Mouse (Mus musculus): ENCODE results near the gene Setd3. TPM values are rescaled to one million over a fixed set of nuclear protein-coding genes. Genes with fewer than 3 reads are reported as not detected.

Setd3 gene
- 171 TPM for polyA plus RNA-seq (2014; fragmentation: Illumina TruSeq; extraction: RNeasy Lipid Tissue Mini Kit (QIAGEN cat#74804); ENCODE audit: low read depth, low replicate concordance)

GRCm38 (mm10) chr12:108179246-108179320 lies at the start of gene Setd3:
Setd3 (minus strand) TSS chr12:108179314.

GRCm38 (mm10) chr12:108179321-108180266 lies 480 bp upstream of the Setd3 start, which contains the start of gene Ccnk:
Ccnk (plus strand) TSS chr12:108179579.

Other genes starting within 250 kb of the Setd3 start
- gene Bcl11b, start 175.7 kb downstream of the Setd3 start, polyA plus RNA-seq (2014; fragmentation: Illumina TruSeq; extraction: RNeasy Lipid Tissue Mini Kit (QIAGEN cat#74804); ENCODE audit: low read depth, low replicate concordance) = 4.2 TPM
- 19.6 TPM for gene Ccnk, start 265 bp upstream of the Setd3 start, polyA plus RNA-seq (2014; fragmentation: Illumina TruSeq; extraction: RNeasy Lipid Tissue Mini Kit (QIAGEN cat#74804); ENCODE audit: low read depth, low replicate concordance)
- gene Ccdc85c, start 96.1 kb upstream of the Setd3 start, polyA plus RNA-seq (2014; fragmentation: Illumina TruSeq; extraction: RNeasy Lipid Tissue Mini Kit (QIAGEN cat#74804); ENCODE audit: low read depth, low replicate concordance) = 1.2 TPM
- not detected for gene Hhipl1, start 127.0 kb upstream of the Setd3 start, polyA plus RNA-seq (2014; fragmentation: Illumina TruSeq; extraction: RNeasy Lipid Tissue Mini Kit (QIAGEN cat#74804); ENCODE audit: low read depth, low replicate concordance)
- 0.44 TPM for gene Cyp46a1, start 155.1 kb upstream of the Setd3 start, polyA plus RNA-seq (2014; fragmentation: Illumina TruSeq; extraction: RNeasy Lipid Tissue Mini Kit (QIAGEN cat#74804); ENCODE audit: low read depth, low replicate concordance)
- gene Eml1, start 191.6 kb upstream of the Setd3 start, polyA plus RNA-seq (2014; fragmentation: Illumina TruSeq; extraction: RNeasy Lipid Tissue Mini Kit (QIAGEN cat#74804); ENCODE audit: low read depth, low replicate concordance) = 9.4 TPM